Mouse (Mus musculus) natural killer cell, adult 2 months (primary cell): ENCODE measurements around the gene Gm3558.
"Not testable (repeated sequence)": the region's sequence is repeated elsewhere in the genome, so short reads cannot be mapped to it uniquely, and the experiment has no call there.

ENCODE experiments used
- DNase-seq, 2 experiments: peaks; one replicate each; pipeline ENCODE4 v3.0.0; 2022; ENCODE audit warnings: low spot score in 2 of 2

Gm3558 gene

DNA sequence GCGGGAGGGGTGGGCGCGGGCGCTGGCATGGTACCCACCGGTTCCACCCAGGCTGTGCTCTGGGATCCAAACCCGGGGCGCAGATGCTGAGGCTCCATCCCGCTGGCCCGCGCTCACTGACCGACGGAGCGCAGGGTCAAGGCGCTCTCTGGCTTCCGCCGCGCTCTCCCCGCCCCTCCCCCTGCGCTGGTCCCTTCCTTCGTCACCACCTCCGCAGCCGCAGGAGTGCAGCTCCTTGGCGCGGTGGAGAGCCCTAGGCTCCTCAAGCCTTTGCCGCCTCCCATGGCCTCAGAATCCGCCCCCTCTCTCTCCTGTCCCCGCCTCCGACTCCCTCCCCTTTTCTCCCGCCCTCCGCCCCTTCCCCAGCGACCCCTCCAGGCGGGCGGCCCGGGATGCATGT is at the start of gene Gm3558:
Gene Gm3558 (minus strand): TSS at position 185 of the 400 bp plus-strand sequence.
- not testable (repeated sequence) for DNase-seq

DNA sequence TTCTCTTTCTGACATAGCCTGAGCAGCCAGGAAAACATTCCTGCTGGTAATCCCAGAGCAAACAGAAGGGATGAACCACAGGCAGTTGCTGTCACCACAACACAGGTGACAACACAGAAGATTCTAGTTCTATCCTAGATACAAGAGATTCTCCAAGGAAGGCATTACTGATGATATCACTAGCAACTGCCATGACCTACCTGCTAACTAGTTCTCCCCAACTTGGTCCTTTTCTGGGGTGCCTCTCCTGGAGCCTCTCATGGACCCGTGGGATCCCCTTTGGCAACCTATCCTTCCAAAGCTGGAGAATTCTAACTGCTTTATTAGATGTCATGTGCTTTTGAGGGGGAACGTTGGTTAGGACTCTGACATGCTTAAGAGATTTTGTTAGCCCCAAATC is 27.1 kb upstream of the Gm3558 start, which contains the start of gene Gm10338:
Gene Gm10338 (minus strand): TSS at position 101 of the 400 bp plus-strand sequence.
- not testable (repeated sequence) for DNase-seq

DNA sequence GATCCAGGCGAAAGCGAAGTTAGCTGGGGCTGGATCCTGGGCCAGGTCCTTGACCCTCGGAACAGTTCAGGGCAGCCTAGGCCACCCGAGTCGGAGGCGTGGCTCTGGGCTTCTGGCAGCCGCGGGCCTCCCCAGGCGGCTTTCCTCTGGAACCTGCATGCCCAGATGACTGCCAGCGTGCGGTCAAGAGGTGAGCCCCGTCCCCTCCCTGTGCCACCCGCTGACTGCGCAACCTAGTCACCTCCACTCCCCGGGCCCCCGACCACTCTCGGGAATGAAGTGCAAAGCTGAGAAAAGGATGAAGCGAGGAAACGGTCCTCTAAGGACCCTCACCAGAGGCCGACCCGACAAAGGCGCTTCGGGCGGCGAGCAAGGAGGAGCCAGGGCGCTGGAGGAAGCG is 476 bp downstream of the Gm3558 start:
- DNase-seq, result not testable (repeated sequence)

DNA sequence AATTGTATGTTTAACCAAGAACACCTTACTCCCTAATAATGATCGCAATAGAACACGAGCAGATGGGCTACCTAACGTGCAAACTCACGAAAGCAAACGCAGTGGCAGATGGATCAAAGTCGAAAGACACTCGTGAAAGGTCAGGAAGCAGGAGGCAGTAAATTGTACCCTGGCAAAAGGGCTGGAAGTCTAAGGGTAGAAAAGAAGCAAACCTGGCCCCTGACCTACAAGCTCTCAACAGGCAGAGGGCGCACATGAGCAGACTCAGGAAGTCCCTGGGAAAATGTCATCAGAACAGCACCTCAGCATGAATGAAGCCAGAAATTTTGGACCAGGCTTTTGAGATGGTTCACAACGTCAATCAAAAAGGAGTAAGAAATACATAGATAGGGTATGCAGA is 1.1 kb downstream of the Gm3558 start:
- DNase-seq, result not testable (repeated sequence)
